Mouse (Mus musculus) left cerebral cortex, postnatal 36 days (tissue): ENCODE measurements around the gene Pramef25. TPM values are rescaled to one million over a fixed set of nuclear protein-coding genes. Genes with fewer than 3 reads are reported as not detected.
"Not testable (repeated sequence)": the region's sequence is repeated elsewhere in the genome, so short reads cannot be mapped to it uniquely, and the experiment has no call there.

Experiments used
- DNase-seq, 2 experiments: peaks; one replicate each; pipeline ENCODE4 v3.0.0; 2021 to 2022; ENCODE audit warnings: low spot score in 2 of 2, mixed read lengths in 1 of 2
- intact Hi-C: fragments of 180-260 bp; cut with DNase I; formaldehyde crosslinking; loops from one replicate; pipeline ENCODE4 v1.15.1; 2025
- total RNA-seq, 2 experiments: library from RNA; stranded (reverse); gene quantifications; 2 replicates each; pipeline ENCODE4 v1.2.3; 2021

Pramef25 gene
- total RNA-seq = not detected

GRCm38 (mm10) chr4:143950916-143951315 lies at the start of gene Pramef25:
Gene Pramef25 (minus strand): TSS chr4:143951016.
- intact Hi-C loops, DNase-seq: not testable (repeated sequence)

GRCm38 (mm10) chr4:143994269-143994668 lies 43.5 kb upstream of the Pramef25 start, which contains the start of gene Pramef17:
Gene Pramef17 (minus strand): TSS chr4:143994369.
- intact Hi-C loops, DNase-seq: not testable (repeated sequence)

GRCm38 (mm10) chr4:143988126-143988525 lies 37.3 kb upstream of the Pramef25 start:
- peak; percentile 33 to 61 for DNase-seq

GRCm38 (mm10) chr4:143987475-143987941 lies 36.7 kb upstream of the Pramef25 start:
- intact Hi-C loops = not testable (repeated sequence)
- DNase-seq = peak; percentile 17 to 44

More at GRCm38 (mm10) chr4:143988126-143988525, 37.3 kb upstream of the Pramef25 start:
- intact Hi-C loops = not testable (repeated sequence)

- intact Hi-C loops = not testable (repeated sequence)
- peak; percentile 6 to 25 for DNase-seq
Observed at GRCm38 (mm10) chr4:143985733-143986132, 34.9 kb upstream of the Pramef25 start.

GRCm38 (mm10) chr4:143985165-143985564 lies 34.3 kb upstream of the Pramef25 start:
- intact Hi-C loops = not testable (repeated sequence)
- DNase-seq = peak; percentile 4 to 28

DNA sequence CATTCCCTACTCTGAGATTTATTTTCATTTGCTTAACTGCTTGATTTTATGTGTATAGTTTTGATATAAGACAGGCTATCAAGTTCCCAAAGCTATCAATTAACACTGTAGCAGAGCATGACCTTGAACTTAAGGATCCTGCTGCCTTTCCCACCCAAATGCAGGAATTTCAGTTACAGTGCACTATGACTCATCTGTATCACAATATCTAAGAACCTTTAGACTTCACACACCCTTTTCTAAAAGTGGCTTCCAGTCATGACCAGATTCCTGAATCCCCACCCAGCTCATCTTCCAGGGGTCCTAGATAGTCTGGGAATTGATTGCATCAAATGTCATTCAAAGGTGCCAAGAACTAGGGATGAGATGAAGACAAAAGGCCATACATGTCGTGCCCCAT lies 32.6 kb upstream of the Pramef25 start:
- intact Hi-C loops = not testable (repeated sequence)

DNA sequence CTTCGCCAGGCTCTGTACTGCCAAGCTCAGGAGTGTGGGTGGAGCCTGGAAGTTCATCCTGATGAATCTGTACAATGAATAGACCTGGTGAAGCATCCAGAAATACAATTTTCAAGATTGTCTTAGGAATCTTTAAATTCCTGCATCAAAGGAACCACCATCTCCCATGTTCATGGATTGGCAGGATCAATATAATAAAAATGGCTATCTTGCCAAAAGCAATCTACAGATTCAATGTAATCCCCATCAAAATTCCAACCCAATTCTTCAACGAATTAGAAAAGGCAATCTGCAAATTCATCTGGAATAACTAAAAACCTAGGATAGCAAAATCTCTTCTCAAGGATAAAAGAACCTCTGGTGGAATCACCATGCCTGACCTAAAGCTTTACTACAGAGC lies 16.0 kb upstream of the Pramef25 start, which contains the start of gene Gm13101:
Gm13101 (minus strand) TSS at position 101 of the 400 bp plus-strand sequence.
- DNase-seq, intact Hi-C loops: not testable (repeated sequence)

More for the DNA sequence above, 32.6 kb upstream of the Pramef25 start:
- DNase-seq = not testable (repeated sequence)

DNA sequence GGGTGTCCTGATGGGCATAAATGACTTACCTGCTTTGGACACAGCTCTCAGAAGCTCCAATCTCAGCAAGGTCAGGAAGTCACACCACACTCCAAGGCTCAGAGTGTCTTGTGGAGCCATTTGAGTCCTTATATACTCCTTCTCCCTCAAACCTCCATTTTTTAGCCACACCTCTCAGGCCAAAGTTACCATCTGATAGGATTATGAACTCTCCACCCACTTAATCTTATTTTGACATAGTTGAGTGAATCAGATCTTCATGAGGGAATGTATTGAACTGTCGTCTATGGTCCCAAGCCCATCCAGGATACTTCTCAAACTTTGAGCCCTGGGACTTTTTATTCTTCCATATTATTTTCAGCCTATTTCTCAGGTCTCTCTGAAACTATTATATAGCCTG lies 50.5 kb downstream of the Pramef25 start, which contains the start of gene Pramef6:
Pramef6 (minus strand) TSS at position 101 of the 400 bp plus-strand sequence.
- DNase-seq, intact Hi-C loops: not testable (repeated sequence)

Other genes starting within 250 kb of the Pramef25 start
- not detected for gene Gm13089, start 248.3 kb downstream of the Pramef25 start, total RNA-seq
- gene Gm13078, start 231.6 kb downstream of the Pramef25 start, total RNA-seq = not detected
- gene Gm13023, start 161.7 kb downstream of the Pramef25 start, total RNA-seq = not detected
- gene Gm13084, start 134.9 kb downstream of the Pramef25 start, total RNA-seq = not detected
- not detected for gene Gm13103, start 104.5 kb downstream of the Pramef25 start, total RNA-seq
- gene Pramef6, start 50.6 kb downstream of the Pramef25 start, total RNA-seq = not detected
- gene Gm13101, start 15.9 kb upstream of the Pramef25 start, total RNA-seq = not detected
- gene Pramef17, start 43.4 kb upstream of the Pramef25 start, total RNA-seq = not detected
- gene Pramel4, start 108.1 kb upstream of the Pramef25 start, total RNA-seq = not detected
- gene Gm13102, start 155.5 kb upstream of the Pramef25 start, total RNA-seq = not detected
- not detected for gene Oog3, start 211.6 kb upstream of the Pramef25 start, total RNA-seq
- not detected for gene Oog2, start 239.7 kb upstream of the Pramef25 start, total RNA-seq